Mouse (Mus musculus) limb, embryonic 11.5 days (tissue): ENCODE data around the gene Ccnb1. TPM values are rescaled to one million over a fixed set of nuclear protein-coding genes. Genes with fewer than 3 reads are reported as not detected.

ENCODE experiments used
- ATAC-seq: fragments of 200-750 bp; cut with Nextera tagmentation; 2 replicates; pipeline ENCODE4 v1.8.0; 2017; ENCODE audit warnings: low read depth; ENCODE audit not compliant: insufficient number of reproducible peaks, low FRiP score, low TSS enrichment
- DNase-seq: peaks from one replicate; pipeline ENCODE4 v3.0.0-alpha.2; 2015; ENCODE audit warnings: low spot score
- H3K27ac ChIP-seq: fragments of 300-500 bp; sonication (generic); replicated peaks from 2 replicates; pipeline ENCODE4 v1.5.1; 2014; ENCODE audit warnings: low read depth, mild to moderate bottlenecking, low read length
- H3K27me3 ChIP-seq: fragments of 300-500 bp; sonication (generic); 2 replicates; pipeline ENCODE4 v1.6.1; 2014; ENCODE audit warnings: mild to moderate bottlenecking, low read length, mixed read lengths; ENCODE audit not compliant: control insufficient read depth, insufficient read depth
- H3K36me3 ChIP-seq: fragments of 300-500 bp; sonication (generic); 2 replicates; pipeline ENCODE4 v1.6.1; 2014; ENCODE audit warnings: mild to moderate bottlenecking, low read length, moderate library complexity, mixed read lengths; ENCODE audit not compliant: control insufficient read depth, insufficient read depth
- H3K4me1 ChIP-seq: fragments of 300-500 bp; sonication (generic); 2 replicates; pipeline ENCODE4 v1.6.1; 2014; ENCODE audit warnings: low read length, mixed read lengths; ENCODE audit not compliant: control insufficient read depth, insufficient read depth
- H3K4me2 ChIP-seq: fragments of 300-500 bp; sonication (generic); 2 replicates; pipeline ENCODE4 v1.6.1; 2014; ENCODE audit warnings: low read depth, mild to moderate bottlenecking, moderate library complexity; ENCODE audit not compliant: severe bottlenecking
- H3K4me3 ChIP-seq: fragments of 300-500 bp; sonication (generic); 2 replicates; pipeline ENCODE4 v1.5.1; 2014; ENCODE audit warnings: low read depth, low read length
- H3K9ac ChIP-seq: fragments of 300-500 bp; sonication (generic); 2 replicates; pipeline ENCODE4 v1.6.1; 2014; ENCODE audit warnings: mild to moderate bottlenecking, low read length
- H3K9me3 ChIP-seq: fragments of 300-500 bp; sonication (generic); 2 replicates; pipeline ENCODE4 v1.6.1; 2016; ENCODE audit warnings: low read length; ENCODE audit not compliant: control insufficient read depth
- WGBS: fragments of 180-500 bp; shearing (Covaris S2); extraction: QIAGEN DNeasy Blood & Tissue Kit; methylation state at CpG from one replicate; pipeline ENCODE4 v1.1.7; 2014; 5-methylcytosine and 5-hydroxymethylcytosine counted together
- polyA plus RNA-seq: library from polyadenylated mRNA; unstranded; fragments of >200 nt; fragmentation: Nextera tagmentation; extraction: Ambion mirVana; gene quantifications from 2 replicates; pipeline ENCODE4 v1.2.1, GENCODE M21; 2014

Ccnb1 gene
- polyA plus RNA-seq = 379 and 388 TPM in 2 replicates

DNA sequence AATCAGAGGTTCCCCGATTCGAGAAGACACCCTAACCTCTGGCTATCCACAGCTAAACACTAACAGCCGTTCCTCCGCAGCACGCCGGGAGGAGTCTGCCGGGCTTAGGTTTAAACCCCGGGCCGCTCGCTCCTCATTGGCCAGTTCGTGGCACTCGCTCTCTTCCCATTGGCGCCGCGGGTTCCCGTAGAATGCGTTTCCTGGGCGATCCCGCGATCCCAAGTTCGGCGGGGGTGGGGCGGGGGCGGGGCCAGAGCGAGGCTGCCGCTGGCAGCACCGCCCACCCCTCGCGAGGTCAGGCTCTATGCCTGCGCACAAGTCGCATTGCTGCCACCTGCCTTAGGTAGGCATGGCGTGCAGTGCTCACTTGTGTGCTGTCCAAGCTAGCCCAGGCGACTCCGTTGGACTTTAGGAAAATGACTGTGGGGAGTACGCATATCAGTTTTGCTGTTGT lies at the start of gene Ccnb1:
TSS of gene Ccnb1 (minus strand) at position 157 of the 454 bp plus-strand sequence.
- peak; percentile 98 for ATAC-seq
- H3K36me3 ChIP-seq = peaks cover 2% of the 10 kb centered on the region; the same call in 1 of the 2 replicates
- H3K4me1 ChIP-seq = peaks cover 3% of the 10 kb centered on the region; the same call in 1 of the 2 replicates

DNA sequence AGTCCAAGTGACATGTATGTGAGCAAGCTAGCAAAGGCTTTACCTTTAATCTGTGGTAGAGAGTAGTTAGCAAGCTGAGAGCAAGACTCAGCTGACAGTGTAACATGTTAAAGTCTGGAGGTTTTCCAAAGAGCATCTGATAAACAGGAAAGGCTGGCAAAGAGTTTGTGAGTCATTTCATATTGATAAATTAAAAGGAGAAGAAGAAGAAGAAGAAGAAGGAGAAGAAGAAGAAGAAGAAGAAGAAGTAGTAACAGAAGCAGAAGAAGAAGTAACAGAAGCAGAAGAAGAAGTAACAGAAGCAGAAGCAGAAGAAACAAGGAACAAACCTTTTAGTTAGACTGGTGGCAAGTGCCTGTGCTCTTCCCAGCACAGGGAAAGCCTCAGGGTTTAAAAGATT lies 48.4 kb upstream of the Ccnb1 start:
- Histone ChIP-seq H3K27me3 (no peaks in the 10 kb centered on the region), H3K27ac (no peak overlapping the region), H3K36me3 (no peaks in the 10 kb centered on the region), H3K4me1 (peaks cover 2% of the 10 kb centered on the region; the same call in 1 of the 2 replicates), H3K4me2 (no peak overlapping the region), H3K9ac (no peak overlapping the region), H3K4me3 (no peak overlapping the region), H3K9me3 (no peaks in the 10 kb centered on the region)
- no peak for DNase-seq
- no peak for ATAC-seq

More for the DNA sequence above, at the start of gene Ccnb1:
- H3K27me3 ChIP-seq = no peaks in the 10 kb centered on the region
- no peaks in the 10 kb centered on the region for H3K9me3 ChIP-seq
- DNase-seq = peak; percentile 97
- peak within 1 kb of the TSS; percentile 94 for H3K9ac ChIP-seq
- under 1% methylated on average over 35 of the region's 35 CpGs for WGBS
- H3K4me2 ChIP-seq = peak within 1 kb of the TSS; percentile 61
- H3K27ac ChIP-seq = peak within 1 kb of the TSS; percentile 62; the same call in 1 of the 2 replicates
- H3K4me3 ChIP-seq = peak within 1 kb of the TSS; percentile 94

DNA sequence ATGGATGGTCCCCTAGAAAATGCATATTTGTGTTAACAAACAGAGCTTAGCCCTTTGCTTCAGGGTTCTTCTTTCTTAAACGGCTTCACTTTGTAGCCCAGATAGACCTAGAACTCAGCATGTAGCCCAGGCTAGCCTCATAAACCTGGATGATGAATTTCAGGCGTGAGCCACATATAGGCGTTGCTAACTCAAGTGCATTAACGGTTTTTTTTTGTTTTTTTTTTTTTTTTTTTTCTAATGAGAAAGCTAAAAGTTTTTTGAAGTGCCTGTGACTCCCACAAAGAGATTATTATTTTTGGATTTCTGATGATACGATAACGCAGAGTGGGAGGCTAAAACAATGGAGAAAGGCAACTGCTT lies 47.3 kb upstream of the Ccnb1 start:
- ATAC-seq (no peak; the same call in 1 of the 2 replicates), DNase-seq (no peak)
- WGBS = 55% methylated on average over 6 of the region's 6 CpGs
- Histone ChIP-seq H3K4me1 (peaks cover 2% of the 10 kb centered on the region; the same call in 1 of the 2 replicates), H3K4me3 (peak overlapping the region; percentile 96; the same call in 1 of the 2 replicates), H3K4me2 (no peak overlapping the region), H3K9ac (peak overlapping the region; percentile 27), H3K27ac (no peak overlapping the region), H3K27me3 (no peaks in the 10 kb centered on the region), H3K9me3 (no peaks in the 10 kb centered on the region), H3K36me3 (no peaks in the 10 kb centered on the region)

- H3K4me3 ChIP-seq = peak within 1 kb of the TSS; percentile 96
- WGBS = under 1% methylated on average over 92 of the region's 94 CpGs
Measured at GRCm38 (mm10) chr13:100832741-100833639, 46.6 kb upstream of the Ccnb1 start, which contains the start of gene Slc30a5. Gene Slc30a5 (minus strand): TSS chr13:100833427.

GRCm38 (mm10) chr13:100832188-100832587 lies 45.8 kb upstream of the Ccnb1 start:
- 8% methylated on average over 8 of the region's 8 CpGs for WGBS
- H3K4me3 ChIP-seq = peak overlapping the region; percentile 96
- H3K4me1 ChIP-seq = peaks cover 2% of the 10 kb centered on the region; the same call in 1 of the 2 replicates
- no peak overlapping the region for H3K27ac ChIP-seq
- H3K9ac ChIP-seq = peak overlapping the region; percentile 92; the same call in 1 of the 2 replicates
- no peak for DNase-seq
- H3K9me3 ChIP-seq = no peaks in the 10 kb centered on the region
- ATAC-seq = no peak
- H3K27me3 ChIP-seq = no peaks in the 10 kb centered on the region
- peak overlapping the region; percentile 47 for H3K4me2 ChIP-seq
- H3K36me3 ChIP-seq = peaks cover 2% of the 10 kb centered on the region; the same call in 1 of the 2 replicates

More at GRCm38 (mm10) chr13:100832741-100833639, 46.6 kb upstream of the Ccnb1 start, which contains the start of gene Slc30a5:
- peaks cover 2% of the 10 kb centered on the region; the same call in 1 of the 2 replicates for H3K36me3 ChIP-seq
- DNase-seq = peak; percentile 100
- H3K9ac ChIP-seq = peak within 1 kb of the TSS; percentile 92
- peaks cover 2% of the 10 kb centered on the region; the same call in 1 of the 2 replicates for H3K4me1 ChIP-seq
- H3K9me3 ChIP-seq = no peaks in the 10 kb centered on the region
- peak; percentile 97 for ATAC-seq
- peak within 1 kb of the TSS; percentile 47 for H3K4me2 ChIP-seq
- no peaks in the 10 kb centered on the region for H3K27me3 ChIP-seq
- H3K27ac ChIP-seq = peak within 1 kb of the TSS; percentile 78

DNA sequence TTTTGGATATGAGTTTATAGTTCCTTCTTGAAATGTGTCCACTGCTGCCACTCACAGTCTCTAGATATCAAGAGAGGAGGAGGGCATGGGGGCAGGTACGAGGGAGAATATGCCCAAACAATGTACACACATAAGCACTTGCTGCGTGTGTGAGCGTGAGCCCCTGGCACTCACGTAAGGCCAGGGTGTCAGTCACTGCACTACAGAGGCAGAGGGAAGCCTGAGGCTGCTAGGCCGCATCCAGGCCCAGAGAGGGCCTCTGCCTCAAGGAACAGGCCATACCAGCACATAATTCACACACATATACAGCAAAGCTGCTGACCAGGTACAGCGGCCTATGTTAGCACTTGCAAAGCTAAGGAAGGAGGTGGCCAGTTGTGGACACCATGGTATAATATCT lies 44.8 kb upstream of the Ccnb1 start:
- Histone ChIP-seq H3K4me3 (no peak overlapping the region), H3K36me3 (peaks cover 2% of the 10 kb centered on the region; the same call in 1 of the 2 replicates), H3K9ac (no peak overlapping the region), H3K27me3 (no peaks in the 10 kb centered on the region), H3K4me2 (no peak overlapping the region), H3K4me1 (peaks cover 2% of the 10 kb centered on the region; the same call in 1 of the 2 replicates), H3K9me3 (no peaks in the 10 kb centered on the region), H3K27ac (no peak overlapping the region)
- WGBS = 86% methylated on average over 6 of the region's 6 CpGs
- ATAC-seq (no peak), DNase-seq (no peak)

- Histone ChIP-seq H3K27me3 (no peaks in the 10 kb centered on the region), H3K4me2 (no peak overlapping the region), H3K4me1 (no peaks in the 10 kb centered on the region), H3K27ac (no peak overlapping the region), H3K9me3 (no peaks in the 10 kb centered on the region), H3K36me3 (peaks cover 9% of the 10 kb centered on the region; the same call in 1 of the 2 replicates), H3K9ac (no peak overlapping the region), H3K4me3 (no peak overlapping the region)
- WGBS = 92% methylated on average over 9 of the region's 9 CpGs
- no peak for DNase-seq
- ATAC-seq = no peak
Measured at GRCm38 (mm10) chr13:100825627-100826410, 39.4 kb upstream of the Ccnb1 start.

DNA sequence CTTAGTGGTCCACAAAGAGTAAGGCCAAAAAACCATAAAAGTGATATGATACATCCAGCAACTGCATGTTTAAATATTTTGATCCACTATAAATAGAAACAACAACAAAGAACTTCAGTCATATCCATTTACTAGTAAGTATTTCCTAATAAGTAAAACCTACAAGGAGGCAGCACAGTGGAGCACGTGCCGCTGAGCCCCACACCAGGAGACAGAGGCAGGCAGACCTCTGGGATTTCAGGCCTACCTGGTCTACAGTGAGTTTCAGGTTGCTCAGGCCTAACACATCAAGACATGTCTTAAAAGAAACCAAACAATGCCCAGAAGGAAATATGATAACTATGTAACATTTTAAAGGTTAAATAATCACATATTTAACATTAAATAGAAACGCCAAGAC lies 38.5 kb upstream of the Ccnb1 start:
- no peak overlapping the region for H3K4me2 ChIP-seq
- no peak overlapping the region for H3K4me3 ChIP-seq
- H3K36me3 ChIP-seq = peaks cover 9% of the 10 kb centered on the region; the same call in 1 of the 2 replicates
- no peak overlapping the region for H3K9ac ChIP-seq
- no peak overlapping the region for H3K27ac ChIP-seq
- no peaks in the 10 kb centered on the region for H3K27me3 ChIP-seq
- no peaks in the 10 kb centered on the region for H3K9me3 ChIP-seq
- DNase-seq = no peak
- no peaks in the 10 kb centered on the region for H3K4me1 ChIP-seq
- ATAC-seq = no peak
- 93% methylated on average over 3 of the region's 3 CpGs for WGBS
